Mouse (Mus musculus): Measurements from ENCODE around the gene Echdc1. TPM values are rescaled to one million over a fixed set of nuclear protein-coding genes. Genes with fewer than 3 reads are reported as not detected.

Echdc1 gene
- polyA plus RNA-seq, 1 experiment, result 5.8 TPM

GRCm38 (mm10) chr10:29338355-29339056, 25.5 kb downstream of the Echdc1 start:
- 45% methylated on average over 4 of the region's 4 CpGs for WGBS
- Histone ChIP-seq H3K4me3 (replicated peaks; ENCODE audit: control insufficient read depth, low read depth, low read length) (no peak overlapping the region), H3K27ac (ENCODE audit: control insufficient read depth, insufficient read depth, low read depth, low read length, poor library complexity) (no peak overlapping the region), H3K4me1 (ENCODE audit: control insufficient read depth, insufficient read depth, low read length) (no peaks in the 10 kb centered on the region)
- TF ChIP-seq CTCF (IDR thresholded peaks at IDR 0.05; ENCODE audit: control insufficient read depth, insufficient read depth, low read length), result 0 out of 2 replicates have a peak, but pooled peaks have one; percentile 17
- no peak for TF ChIP-seq POLR2A (IDR thresholded peaks at IDR 0.05; ENCODE audit: borderline replicate concordance, control insufficient read depth, low read depth, low read length)

GRCm38 (mm10) chr10:29344232-29344631, 31.3 kb downstream of the Echdc1 start:
- Histone ChIP-seq H3K27ac (ENCODE audit: control insufficient read depth, insufficient read depth, low read depth, low read length, poor library complexity) (no peak overlapping the region), H3K4me1 (ENCODE audit: control insufficient read depth, insufficient read depth, low read length) (no peaks in the 10 kb centered on the region), H3K4me3 (replicated peaks; ENCODE audit: control insufficient read depth, low read depth, low read length) (no peak overlapping the region)
- 86% methylated on average over 4 of the region's 4 CpGs for WGBS
- TF ChIP-seq POLR2A (IDR thresholded peaks at IDR 0.05; ENCODE audit: borderline replicate concordance, control insufficient read depth, low read depth, low read length) (no peak), CTCF (IDR thresholded peaks at IDR 0.05; ENCODE audit: control insufficient read depth, insufficient read depth, low read length) (no peak)

- WGBS, result 93% methylated on average over 7 of the region's 7 CpGs
- Histone ChIP-seq H3K27ac (ENCODE audit: control insufficient read depth, insufficient read depth, low read depth, low read length, poor library complexity) (no peak overlapping the region), H3K4me3 (replicated peaks; ENCODE audit: control insufficient read depth, low read depth, low read length) (no peak overlapping the region), H3K4me1 (ENCODE audit: control insufficient read depth, insufficient read depth, low read length) (no peaks in the 10 kb centered on the region)
- TF ChIP-seq CTCF (IDR thresholded peaks at IDR 0.05; ENCODE audit: control insufficient read depth, insufficient read depth, low read length), result no peak
- TF ChIP-seq POLR2A (IDR thresholded peaks at IDR 0.05; ENCODE audit: borderline replicate concordance, control insufficient read depth, low read depth, low read length), result no peak
Measured at GRCm38 (mm10) chr10:29346638-29347037, 33.7 kb downstream of the Echdc1 start.

- WGBS, result 76% methylated on average over 2 of the region's 2 CpGs
- H3K27ac ChIP-seq (ENCODE audit: control insufficient read depth, insufficient read depth, low read depth, low read length, poor library complexity), result no peak overlapping the region
Measured at GRCm38 (mm10) chr10:29351420-29351819, 38.5 kb downstream of the Echdc1 start.

GRCm38 (mm10) chr10:29352575-29352974, 39.6 kb downstream of the Echdc1 start:
- 61% methylated on average over 3 of the region's 3 CpGs for WGBS
- TF ChIP-seq CTCF (IDR thresholded peaks at IDR 0.05; ENCODE audit: control insufficient read depth, insufficient read depth, low read length) (no peak), POLR2A (IDR thresholded peaks at IDR 0.05; ENCODE audit: borderline replicate concordance, control insufficient read depth, low read depth, low read length) (no peak)
- Histone ChIP-seq H3K27ac (ENCODE audit: control insufficient read depth, insufficient read depth, low read depth, low read length, poor library complexity) (no peak overlapping the region), H3K4me3 (replicated peaks; ENCODE audit: control insufficient read depth, low read depth, low read length) (no peak overlapping the region), H3K4me1 (ENCODE audit: control insufficient read depth, insufficient read depth, low read length) (no peaks in the 10 kb centered on the region)

More at GRCm38 (mm10) chr10:29351420-29351819, 38.5 kb downstream of the Echdc1 start:
- Histone ChIP-seq H3K4me3 (replicated peaks; ENCODE audit: control insufficient read depth, low read depth, low read length) (no peak overlapping the region), H3K4me1 (ENCODE audit: control insufficient read depth, insufficient read depth, low read length) (no peaks in the 10 kb centered on the region)
- TF ChIP-seq POLR2A (IDR thresholded peaks at IDR 0.05; ENCODE audit: borderline replicate concordance, control insufficient read depth, low read depth, low read length) (no peak), CTCF (IDR thresholded peaks at IDR 0.05; ENCODE audit: control insufficient read depth, insufficient read depth, low read length) (no peak)

GRCm38 (mm10) chr10:29354183-29354582, 41.2 kb downstream of the Echdc1 start:
- no peak overlapping the region for H3K27ac ChIP-seq (ENCODE audit: control insufficient read depth, insufficient read depth, low read depth, low read length, poor library complexity)
- TF ChIP-seq POLR2A (IDR thresholded peaks at IDR 0.05; ENCODE audit: borderline replicate concordance, control insufficient read depth, low read depth, low read length) (no peak), CTCF (IDR thresholded peaks at IDR 0.05; ENCODE audit: control insufficient read depth, insufficient read depth, low read length) (no peak)
- WGBS, result 89% methylated on average over 7 of the region's 7 CpGs
- H3K4me1 ChIP-seq (ENCODE audit: control insufficient read depth, insufficient read depth, low read length), result no peaks in the 10 kb centered on the region; the same call in 1 of the 2 replicates
- H3K4me3 ChIP-seq (replicated peaks; ENCODE audit: control insufficient read depth, low read depth, low read length), result no peak overlapping the region

GRCm38 (mm10) chr10:29361095-29361463, 48.1 kb downstream of the Echdc1 start:
- TF ChIP-seq POLR2A (IDR thresholded peaks at IDR 0.05; ENCODE audit: borderline replicate concordance, control insufficient read depth, low read depth, low read length) (no peak), CTCF (IDR thresholded peaks at IDR 0.05; ENCODE audit: control insufficient read depth, insufficient read depth, low read length) (no peak)
- Histone ChIP-seq H3K4me1 (ENCODE audit: control insufficient read depth, insufficient read depth, low read length) (no peaks in the 10 kb centered on the region; the same call in 1 of the 2 replicates), H3K4me3 (replicated peaks; ENCODE audit: control insufficient read depth, low read depth, low read length) (peak overlapping the region; percentile 87), H3K27ac (ENCODE audit: control insufficient read depth, insufficient read depth, low read depth, low read length, poor library complexity) (peak overlapping the region; percentile 99)
- WGBS, result under 1% methylated on average over 6 of the region's 6 CpGs

GRCm38 (mm10) chr10:29361464-29362196, 48.7 kb downstream of the Echdc1 start:
- Histone ChIP-seq H3K4me1 (ENCODE audit: control insufficient read depth, insufficient read depth, low read length) (no peaks in the 10 kb centered on the region; the same call in 1 of the 2 replicates), H3K4me3 (replicated peaks; ENCODE audit: control insufficient read depth, low read depth, low read length) (peak overlapping the region; percentile 87), H3K27ac (ENCODE audit: control insufficient read depth, insufficient read depth, low read depth, low read length, poor library complexity) (peak overlapping the region; percentile 99)
- WGBS, result under 1% methylated on average over 88 of the region's 100 CpGs
- peak; percentile 79; the same call in 1 of the 2 replicates for TF ChIP-seq POLR2A (IDR thresholded peaks at IDR 0.05; ENCODE audit: borderline replicate concordance, control insufficient read depth, low read depth, low read length)
- TF ChIP-seq CTCF (IDR thresholded peaks at IDR 0.05; ENCODE audit: control insufficient read depth, insufficient read depth, low read length), result no peak
